Mouse (Mus musculus): ENCODE measurements around the gene Fam186b.

DNA sequence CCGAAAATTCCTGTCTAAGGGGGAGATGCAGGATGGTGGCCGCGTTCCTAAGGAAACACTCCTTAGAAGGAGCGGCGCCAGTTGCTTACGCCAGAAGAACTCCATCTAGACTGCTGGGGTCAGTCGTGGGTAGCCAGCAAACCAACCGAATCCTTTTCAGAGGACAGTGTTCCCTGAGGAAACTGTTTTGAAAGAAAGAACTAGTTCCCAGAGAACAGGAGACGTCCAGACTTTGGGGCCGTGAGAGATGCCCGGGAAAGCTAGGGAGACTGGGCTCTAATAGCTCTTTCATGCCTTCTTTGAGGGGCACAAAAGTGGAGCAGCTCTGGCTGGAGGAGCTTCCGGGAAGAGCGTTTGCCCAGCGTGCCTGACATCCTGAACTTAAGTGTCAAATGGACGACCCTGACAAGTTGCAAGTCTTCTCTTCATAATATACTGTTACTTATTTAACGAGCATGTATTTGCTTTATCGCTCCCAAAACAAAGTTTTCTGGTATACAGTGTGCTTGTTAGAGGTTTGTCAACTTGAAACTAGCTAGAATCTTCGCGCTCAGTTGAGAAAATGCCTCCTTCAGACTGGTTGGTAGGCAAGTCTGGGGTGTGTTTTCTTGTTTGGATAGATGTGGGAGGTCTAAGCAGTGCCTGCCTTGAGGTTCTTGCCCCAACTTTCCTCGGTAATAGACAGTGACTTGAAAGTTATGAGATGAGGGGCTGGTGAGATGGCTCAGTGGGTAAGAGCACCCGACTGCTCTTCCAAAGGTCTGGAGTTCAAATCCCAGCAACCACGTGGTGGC is 43.1 kb downstream of the Fam186b start:
- no peak for TF ChIP-seq CTCF (IDR thresholded peaks at IDR 0.05; ENCODE audit: low read depth)
- TF ChIP-seq EP300 (IDR thresholded peaks at IDR 0.05; ENCODE audit: low read depth) = no peak
